Mouse (Mus musculus) olfactory bulb, adult 2 months (tissue): ENCODE data around the gene Smyd5.
A peak's percentile ranks its signal among the peaks of the same experiment; 100 is the strongest.

ENCODE experiments used
- CTCF ChIP-seq: fragments of 200-500 bp; IDR thresholded peaks from 2 replicates; pipeline ENCODE4 v1.5.1; 2012; ENCODE audit warnings: low read depth, mild to moderate bottlenecking, low read length, moderate library complexity; ENCODE audit not compliant: insufficient read depth
- POLR2A ChIP-seq: fragments of 200-500 bp; IDR thresholded peaks from 2 replicates; pipeline ENCODE4 v1.6.1; 2012; ENCODE audit warnings: mild to moderate bottlenecking, low read depth, low read length, moderate library complexity; ENCODE audit not compliant: insufficient read depth

DNA sequence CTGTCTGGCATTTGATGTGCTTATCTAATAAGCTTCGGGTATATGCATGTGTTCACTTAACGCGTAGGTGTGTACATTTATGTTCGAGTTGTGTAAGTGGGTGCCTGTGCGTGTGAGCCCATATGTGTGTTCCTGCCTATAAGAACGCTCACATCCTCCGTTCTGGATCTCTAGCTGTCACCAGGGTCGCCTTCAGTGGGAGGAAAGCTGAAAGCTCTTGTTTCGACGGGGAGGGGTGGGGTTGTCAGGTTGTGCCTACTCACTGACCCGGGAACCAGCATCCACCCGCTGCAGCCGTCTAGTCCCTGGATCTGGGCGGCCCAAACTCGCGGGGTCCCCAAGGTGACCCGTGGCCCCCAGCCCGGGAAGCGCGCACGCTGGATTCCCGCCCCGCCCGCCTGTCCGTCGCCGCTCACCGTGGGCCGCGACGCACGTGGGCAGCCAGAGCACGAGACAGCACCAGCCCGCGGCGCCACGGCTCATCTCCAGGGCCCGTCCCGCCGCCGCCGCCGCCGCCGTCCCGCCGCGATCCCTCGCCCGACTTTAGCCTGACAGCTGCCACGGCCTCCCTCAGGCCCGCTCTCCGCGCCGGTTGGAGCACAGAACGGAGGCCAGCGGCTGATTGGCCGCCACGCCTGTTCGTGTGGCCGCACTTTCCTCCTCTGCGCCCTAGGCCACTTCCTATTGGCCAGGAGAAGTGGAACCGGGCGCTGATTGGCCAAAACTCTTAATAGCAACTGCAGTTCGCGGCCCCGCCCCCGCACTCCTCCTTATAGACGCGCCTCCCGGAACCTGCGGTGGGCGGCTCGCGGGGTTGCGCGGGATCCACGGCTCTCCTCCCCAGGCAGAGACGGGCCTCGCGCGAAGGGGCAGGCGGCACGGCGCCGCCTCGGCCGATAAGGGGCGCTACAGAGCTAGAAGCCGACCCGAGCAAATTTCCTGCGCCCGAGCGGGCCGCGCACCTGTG is 19.2 kb downstream of the Smyd5 start, which contains the start of gene Cct7:
- TF ChIP-seq CTCF (peak; percentile 59; the same call in 1 of the 2 replicates), POLR2A (no peak; the same call in 1 of the 2 replicates)
